Mouse (Mus musculus) lung, postnatal 36 days (tissue): ENCODE measurements around the gene Atad1.
"Not testable (repeated sequence)": the region's sequence is repeated elsewhere in the genome, so short reads cannot be mapped to it uniquely, and the experiment has no call there.

Experiments
- DNase-seq: peaks from one replicate; pipeline ENCODE4 v3.0.0; 2022; ENCODE audit warnings: mixed read lengths

The Atad1 gene

DNA sequence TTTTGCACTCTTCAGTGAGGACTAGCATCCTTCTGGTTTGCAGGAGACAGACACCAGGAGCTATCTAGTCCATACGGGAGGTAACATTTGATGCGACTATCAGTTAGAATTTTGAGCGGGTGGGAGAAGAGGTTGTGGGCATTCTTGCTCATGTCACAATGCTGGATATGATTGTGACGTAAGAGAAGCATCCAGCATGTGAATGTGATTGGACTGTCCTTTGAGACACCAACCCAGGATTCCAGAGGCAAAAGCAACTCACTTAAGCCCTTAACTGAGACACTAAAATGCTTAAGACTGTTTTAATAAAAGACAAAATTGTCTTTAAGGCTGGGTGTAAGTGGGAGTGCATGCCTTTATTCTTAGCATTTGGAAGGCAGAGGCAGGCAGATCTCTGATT, at the start of gene Atad1:
Atad1 (minus strand) TSS at position 101 of the 400 bp plus-strand sequence.
- no peak for DNase-seq

GRCm38 (mm10) chr19:32788016-32788415, 48.4 kb upstream of the Atad1 start:
- DNase-seq: not testable (repeated sequence)

DNA sequence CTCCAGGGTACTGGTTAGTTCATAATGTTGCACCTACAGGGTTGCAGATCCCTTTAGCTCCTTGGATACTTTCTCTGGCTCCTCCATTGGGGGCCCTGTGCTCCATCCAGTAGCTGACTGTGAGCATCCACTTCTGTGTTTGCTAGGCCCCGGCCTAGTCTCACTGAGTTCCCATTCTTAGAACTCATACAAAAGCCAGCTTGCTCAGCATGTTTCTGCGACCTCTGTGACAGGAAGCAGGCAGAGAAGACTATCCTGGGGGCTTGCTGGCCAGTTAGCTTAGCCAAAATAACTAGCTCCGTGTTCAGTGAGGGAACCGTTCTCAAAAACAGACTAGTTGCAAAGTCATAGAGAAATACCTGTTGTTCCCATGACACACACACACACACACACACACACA, 47.8 kb upstream of the Atad1 start:
- DNase-seq: not testable (repeated sequence)

DNA sequence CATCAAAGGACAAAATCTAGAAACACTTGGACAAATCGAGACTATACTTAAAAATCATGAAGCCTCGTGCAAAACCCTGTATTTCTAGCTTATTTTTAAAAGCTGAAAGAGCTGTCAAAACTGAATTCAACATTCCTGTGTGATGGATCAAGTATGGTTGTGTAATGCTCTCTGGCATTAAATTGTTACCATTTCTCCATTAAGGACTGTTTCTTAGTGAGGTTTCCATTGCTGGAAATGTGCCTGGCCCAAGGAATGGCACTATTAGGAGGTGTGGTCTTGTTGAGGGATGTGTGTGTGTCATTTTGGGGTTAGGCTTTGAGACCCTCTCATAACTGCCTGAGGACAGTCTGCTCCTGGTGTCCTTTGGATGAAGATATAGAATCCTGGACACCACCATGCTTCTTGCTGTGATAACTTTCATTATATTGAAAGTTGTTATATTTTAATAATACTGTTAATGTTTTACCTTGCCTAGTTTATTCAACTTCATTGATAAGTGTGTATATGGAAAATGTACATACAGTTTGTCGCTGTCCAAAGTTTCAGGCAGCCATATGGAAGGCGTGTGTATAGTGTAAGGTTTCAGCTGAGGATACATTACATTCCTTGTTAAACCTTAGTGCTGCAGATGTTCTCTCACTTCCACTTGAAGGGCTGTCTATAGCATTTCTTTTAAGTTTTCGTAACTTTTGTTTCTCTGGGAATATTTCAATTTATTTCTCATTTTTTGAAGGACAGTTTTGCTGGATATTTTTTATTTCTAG, 41.9 kb upstream of the Atad1 start:
- DNase-seq: no peak

GRCm38 (mm10) chr19:32779131-32779530, 39.5 kb upstream of the Atad1 start:
- DNase-seq: no peak

GRCm38 (mm10) chr19:32778411-32778810, 38.8 kb upstream of the Atad1 start:
- no peak for DNase-seq

DNA sequence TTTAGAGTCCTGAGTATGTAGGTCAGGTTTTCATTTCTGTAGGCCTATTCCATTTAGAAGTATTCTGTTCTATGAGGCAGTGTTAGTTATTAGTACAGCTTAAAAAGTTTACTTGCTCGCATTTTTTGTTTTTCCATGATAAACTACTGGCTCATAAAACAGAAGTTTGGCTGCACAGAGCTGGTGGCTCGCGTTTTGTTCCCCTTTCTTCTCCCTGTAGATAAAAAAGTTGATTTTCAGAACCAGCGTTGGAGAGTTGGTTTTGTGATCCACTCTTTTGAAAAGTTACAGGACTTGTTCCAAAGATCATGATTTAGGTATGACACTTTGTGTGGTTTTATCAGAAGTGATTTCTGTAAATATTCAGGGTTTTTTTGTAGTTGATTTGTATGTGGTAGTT, 22.9 kb upstream of the Atad1 start:
- DNase-seq: no peak

DNA sequence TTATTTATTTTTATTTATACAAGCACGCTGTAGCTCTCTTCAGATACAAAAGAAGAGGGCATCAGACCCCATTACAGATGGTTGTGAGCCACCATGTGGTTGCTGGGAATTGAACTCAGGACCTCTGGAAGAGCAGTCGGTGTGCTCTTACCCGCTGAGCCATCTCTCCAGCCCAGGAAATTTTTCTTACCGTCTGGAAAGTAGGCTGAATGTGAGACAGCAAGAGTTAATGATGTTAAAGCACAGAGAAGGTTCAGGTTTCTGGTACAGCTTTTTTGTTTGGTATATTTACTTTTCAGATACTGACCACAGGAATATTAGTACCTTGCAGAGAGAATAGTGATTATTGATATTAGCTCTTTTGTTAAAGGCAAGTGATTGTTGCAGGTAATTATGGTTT, 21.6 kb upstream of the Atad1 start:
- no peak for DNase-seq

GRCm38 (mm10) chr19:32760499-32760898, 20.9 kb upstream of the Atad1 start:
- DNase-seq: peak; percentile 44

- DNase-seq: no peak
Observed at GRCm38 (mm10) chr19:32759357-32760024, 19.9 kb upstream of the Atad1 start.

- no peak for DNase-seq
Observed at GRCm38 (mm10) chr19:32758793-32759161, 19.2 kb upstream of the Atad1 start.

DNA sequence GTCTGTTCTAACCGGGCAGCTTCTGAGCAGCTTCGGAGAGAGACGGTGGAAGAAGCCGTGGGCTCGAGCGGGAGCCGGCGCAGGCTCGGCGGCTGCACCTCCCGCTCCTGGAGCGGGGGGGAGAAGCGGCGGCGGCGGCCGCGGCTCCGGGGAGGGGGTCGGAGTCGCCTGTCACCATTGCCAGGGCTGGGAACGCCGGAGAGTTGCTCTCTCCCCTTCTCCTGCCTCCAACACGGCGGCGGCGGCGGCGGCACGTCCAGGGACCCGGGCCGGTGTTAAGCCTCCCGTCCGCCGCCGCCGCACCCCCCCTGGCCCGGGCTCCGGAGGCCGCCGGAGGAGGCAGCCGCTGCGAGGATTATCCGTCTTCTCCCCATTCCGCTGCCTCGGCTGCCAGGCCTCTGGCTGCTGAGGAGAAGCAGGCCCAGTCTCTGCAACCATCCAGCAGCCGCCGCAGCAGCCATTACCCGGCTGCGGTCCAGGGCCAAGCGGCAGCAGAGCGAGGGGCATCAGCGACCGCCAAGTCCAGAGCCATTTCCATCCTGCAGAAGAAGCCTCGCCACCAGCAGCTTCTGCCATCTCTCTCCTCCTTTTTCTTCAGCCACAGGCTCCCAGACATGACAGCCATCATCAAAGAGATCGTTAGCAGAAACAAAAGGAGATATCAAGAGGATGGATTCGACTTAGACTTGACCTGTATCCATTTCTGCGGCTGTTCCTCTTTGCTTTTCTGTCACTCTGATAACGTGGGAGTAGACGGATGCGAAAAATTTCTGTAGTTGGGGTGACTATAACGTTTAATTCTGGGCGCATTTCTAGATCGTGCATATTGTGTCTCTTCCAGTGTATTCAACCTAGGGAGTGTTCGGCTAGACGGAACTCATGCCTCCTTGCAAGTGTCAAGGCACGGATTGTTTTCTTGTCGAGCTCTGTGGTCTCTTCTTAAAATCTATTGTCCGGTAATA, 18.5 kb upstream of the Atad1 start:
- peak; percentile 26 for DNase-seq

DNA sequence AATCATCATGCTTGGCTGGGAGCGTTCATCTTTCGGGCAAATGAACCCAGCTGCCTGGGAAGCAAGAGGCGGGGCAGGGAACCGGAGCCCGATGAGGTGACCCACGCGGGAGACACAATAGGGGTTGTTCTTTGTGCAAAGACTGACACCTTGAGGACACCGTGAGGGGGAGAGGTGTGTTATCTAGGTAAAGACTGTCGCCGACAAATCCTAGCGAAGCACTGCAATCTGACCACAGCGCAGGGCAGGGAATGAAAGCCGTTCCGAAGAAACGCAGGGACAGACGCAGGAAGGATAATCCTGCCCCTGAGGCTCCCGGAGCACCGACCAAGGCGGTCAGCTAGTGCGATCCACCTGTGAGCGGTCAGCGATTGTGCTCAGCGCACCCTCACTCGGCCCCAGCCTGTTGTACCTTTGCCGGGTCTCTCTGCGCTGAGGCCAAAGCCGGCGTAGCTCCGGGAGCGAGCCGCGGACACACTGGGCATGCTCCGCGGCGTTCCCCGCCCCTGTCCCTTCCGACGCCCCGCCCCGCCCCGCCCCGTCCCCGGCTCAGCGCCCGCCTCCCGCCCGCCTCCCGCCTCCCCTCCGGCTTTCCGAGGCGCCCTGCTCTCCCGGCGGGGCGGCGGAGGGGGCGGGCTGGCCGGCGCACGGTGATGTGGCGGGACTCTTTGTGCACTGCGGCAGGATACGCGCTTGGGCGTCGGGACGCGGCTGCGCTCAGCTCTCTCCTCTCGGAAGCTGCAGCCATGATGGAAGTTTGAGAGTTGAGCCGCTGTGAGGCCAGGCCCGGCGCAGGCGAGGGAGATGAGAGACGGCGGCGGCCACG, 17.5 kb upstream of the Atad1 start, which contains the start of gene Pten:
Pten (plus strand) TSS at position 598 of the 826 bp plus-strand sequence.
- DNase-seq: peak; percentile 95

DNA sequence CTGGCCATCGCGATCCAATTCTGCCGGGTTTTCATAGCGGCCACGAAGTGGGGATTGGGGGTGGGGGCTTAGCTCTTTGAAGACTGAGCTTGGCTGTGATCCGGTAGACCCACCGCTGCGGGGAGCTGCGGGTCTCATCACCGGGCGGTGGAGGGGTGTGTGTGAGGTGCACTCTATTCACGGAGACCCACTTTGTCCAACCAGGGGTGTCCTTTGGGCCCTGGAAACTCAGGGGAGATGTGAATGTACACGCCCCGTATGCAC, 17.0 kb upstream of the Atad1 start:
- DNase-seq: no peak

- peak; percentile 98 for DNase-seq
Observed at GRCm38 (mm10) chr19:32755792-32756635, 16.4 kb upstream of the Atad1 start.

GRCm38 (mm10) chr19:32755104-32755791, 15.7 kb upstream of the Atad1 start:
- DNase-seq: no peak

DNA sequence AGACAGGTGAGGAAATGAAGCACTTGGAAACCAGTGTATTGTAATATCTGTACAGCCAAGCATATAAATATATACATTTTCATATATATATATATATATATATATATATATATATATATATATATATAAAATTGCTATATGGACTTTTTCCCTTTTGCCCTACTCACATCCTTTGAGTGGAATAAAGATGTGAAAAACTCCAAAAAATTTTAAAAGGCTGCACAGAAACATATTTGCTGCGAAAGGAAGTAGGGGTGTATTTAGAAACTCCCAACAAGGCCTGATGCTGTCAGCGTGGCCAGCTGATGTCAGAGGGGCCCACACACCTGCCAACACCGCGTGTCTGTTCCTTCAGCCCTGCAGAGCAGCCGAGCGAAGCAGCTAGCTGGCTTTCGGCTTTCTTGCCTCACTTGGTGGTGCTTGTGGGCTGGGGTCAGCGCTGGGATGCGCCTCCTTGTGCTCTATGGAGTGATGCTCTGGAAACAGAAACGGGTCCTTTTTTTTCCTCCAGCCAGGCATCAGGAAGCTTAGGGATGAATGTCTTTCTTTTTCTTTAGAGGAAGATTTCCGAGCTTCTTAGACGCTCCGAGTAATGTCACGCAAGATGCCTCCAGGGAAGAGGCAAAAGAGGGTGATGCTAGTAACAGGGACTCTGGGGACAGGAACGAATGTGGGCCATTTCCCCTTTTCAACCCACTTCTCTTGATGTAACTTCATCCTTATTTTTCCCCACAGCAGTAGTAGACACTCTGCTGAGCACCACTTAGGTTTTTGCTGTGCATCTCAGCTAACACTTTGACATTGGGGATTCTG, 14.8 kb upstream of the Atad1 start:
- no peak for DNase-seq

GRCm38 (mm10) chr19:32753386-32753785, 13.8 kb upstream of the Atad1 start:
- no peak for DNase-seq

DNA sequence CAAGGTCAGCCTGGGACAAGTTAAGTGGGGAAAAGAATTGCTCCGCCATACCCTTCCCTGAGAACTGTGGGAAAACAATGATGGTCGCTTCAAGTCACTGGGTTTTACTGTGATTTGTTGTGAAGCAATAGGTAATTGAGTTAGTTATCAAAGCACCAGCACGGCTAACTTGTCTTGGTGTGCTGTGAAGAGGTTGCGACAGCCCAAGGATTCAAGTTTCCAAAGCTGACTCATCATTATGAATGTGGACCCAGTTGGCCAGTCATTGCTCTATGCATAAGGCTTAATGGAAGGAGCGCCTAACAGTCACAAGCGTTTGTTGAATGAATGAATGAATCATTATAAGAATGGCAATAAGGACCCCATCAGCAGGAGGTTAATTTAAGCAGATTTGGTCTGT, 12.8 kb upstream of the Atad1 start:
- no peak for DNase-seq

DNA sequence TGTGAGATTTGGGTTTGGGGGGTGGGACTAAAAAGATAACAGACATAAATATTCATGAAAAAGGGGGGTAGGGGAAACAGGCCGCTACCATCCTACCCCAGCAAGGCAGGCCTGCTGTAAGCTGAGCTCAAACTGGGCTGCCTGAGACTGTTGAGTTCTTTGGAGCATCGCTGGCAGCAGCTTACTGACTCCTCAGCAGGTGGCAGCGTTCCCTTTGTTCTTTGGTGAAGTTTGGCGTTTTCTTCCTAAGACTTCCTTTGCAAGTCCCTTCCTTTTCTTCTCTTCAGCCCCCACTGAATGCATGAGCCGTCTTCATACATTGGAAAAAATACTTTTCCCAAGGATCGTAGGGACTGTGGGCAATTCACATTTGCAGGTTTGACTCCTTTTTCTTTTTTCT, 9.8 kb upstream of the Atad1 start:
- peak; percentile 63 for DNase-seq
